Mouse (Mus musculus) erythroid progenitor cell, adult 5-6 weeks (primary cell): ENCODE data around the gene Coil. TPM values are rescaled to one million over a fixed set of nuclear protein-coding genes. Genes with fewer than 3 reads are reported as not detected.
A peak's percentile ranks its signal among the peaks of the same experiment; 100 is the strongest.

Experiments used
- ATAC-seq: replicated peaks from 2 replicates; pipeline ENCODE4 v1.8.0; 2016; ENCODE audit warnings: moderate number of reproducible peaks, mild to moderate bottlenecking, moderate TSS enrichment, inconsistent platforms; ENCODE audit not compliant: poor library complexity, low FRiP score, severe bottlenecking
- total RNA-seq, 2 experiments: library from RNA; stranded (forward) in 1 of 2; stranded (reverse) in 1 of 2; fragments of 150-400 nt in 1 of 2; fragments of 186-747, 209-891 nt in 1 of 2; gene quantifications; 2 replicates each; pipeline versions ENCODE4 v1.2.3 to v1.2.4; 2015 to 2017; ENCODE audit warnings: low replicate concordance in 2 of 2

Gene Coil
- total RNA-seq, 2 experiments from 2014 or later = 1.7 to 2.3 TPM

DNA sequence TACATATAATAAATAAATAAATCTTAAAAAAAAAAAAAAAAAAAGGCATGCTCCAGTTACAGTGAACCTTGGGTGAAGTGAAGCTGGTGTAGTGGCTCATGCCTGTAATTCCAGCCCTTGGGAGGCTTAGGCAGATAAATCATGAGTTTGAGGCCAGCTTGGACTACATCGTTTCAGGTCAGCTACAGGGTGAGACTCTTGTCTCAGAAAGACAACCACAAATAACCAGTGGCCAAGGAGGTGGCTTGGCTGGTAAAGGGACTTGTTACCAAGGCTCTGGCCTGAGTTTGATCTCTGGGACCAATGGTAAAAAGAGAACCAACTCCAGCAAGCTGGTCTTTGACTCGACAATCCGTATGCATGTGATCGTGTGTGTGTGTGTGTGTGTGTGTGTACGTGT lies 32.0 kb downstream of the Coil start:
- no peak for ATAC-seq

DNA sequence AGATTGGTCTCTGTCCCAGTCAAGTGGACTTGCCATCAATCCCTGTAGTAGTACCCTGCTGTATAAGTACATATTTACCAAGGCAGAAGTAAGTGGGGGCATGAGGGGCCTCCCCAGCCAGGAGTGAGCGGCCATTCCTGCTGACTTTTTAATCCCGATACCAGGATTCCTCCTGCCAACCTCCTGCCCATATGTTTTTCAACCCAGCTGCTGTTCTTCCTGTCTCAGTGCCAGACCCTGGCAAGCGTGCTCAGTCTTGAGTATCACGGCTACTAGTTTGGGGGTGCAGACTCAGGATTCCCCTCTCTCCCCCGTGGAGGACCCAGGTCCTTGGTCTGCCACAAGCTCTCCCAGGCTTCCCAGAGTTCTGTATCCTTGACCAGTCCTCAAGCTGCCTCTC lies 32.6 kb downstream of the Coil start:
- no peak for ATAC-seq

DNA sequence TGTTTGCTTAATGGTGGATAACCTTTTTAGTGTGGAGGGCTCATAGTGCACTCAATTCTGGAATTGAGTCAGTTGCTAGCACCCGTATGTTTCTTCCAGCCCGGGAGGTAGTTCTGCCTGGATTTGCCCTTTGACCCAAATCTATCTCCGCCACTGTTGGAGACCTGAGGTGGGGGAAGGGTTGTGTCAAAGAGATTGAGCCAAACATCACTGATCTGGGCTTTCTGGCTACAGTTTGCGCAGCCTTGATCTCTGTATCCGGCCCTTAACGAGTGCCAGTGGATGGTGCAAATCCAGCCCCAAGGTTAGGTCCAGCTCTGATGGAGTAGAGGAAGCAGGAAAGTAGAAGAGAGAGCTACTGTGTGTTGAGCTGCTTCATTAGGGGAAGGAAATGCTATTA lies 33.0 kb downstream of the Coil start:
- no peak for ATAC-seq

- ATAC-seq = no peak
Observed at GRCm38 (mm10) chr11:89003726-89004125, 33.7 kb downstream of the Coil start.

GRCm38 (mm10) chr11:89005473-89005872 lies 35.4 kb downstream of the Coil start:
- ATAC-seq = no peak

DNA sequence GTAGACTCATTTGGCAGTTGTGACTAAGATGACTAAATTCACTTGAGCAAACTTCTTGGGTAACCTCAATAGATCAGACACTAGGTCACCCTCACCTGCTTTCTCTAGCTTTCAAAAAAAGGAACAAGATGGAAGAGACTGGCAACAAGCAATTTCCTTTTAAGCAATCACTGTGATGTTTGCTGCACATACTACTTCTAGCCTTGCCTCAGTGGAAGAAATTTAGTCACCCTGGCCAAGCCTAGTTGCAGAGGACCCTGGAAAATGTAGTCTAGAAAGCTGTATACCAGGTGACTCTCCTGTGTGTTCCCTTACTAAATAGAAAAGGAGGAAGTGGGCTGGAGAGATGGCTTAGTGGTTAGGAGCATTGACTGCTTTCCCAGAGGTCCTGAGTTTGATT lies 36.4 kb downstream of the Coil start:
- ATAC-seq = no peak

DNA sequence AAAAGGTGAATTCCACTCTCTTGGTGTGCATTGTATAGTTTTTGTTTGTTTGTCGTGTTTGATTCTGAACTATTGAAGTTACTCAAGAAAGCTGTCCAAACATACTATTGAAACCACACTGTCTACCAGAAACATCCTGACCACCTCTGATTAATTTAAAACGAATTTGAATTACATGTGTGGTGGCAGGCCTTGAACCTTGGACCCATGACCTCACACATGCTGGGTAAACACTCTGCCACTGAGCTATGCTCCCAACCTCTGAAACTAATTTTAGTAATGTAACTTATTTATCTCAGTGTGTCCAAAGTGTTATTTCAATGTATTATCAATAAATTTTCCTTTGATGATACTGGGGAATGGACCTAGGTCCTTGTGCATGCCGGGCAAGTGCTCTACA lies 37.5 kb downstream of the Coil start:
- ATAC-seq = no peak

GRCm38 (mm10) chr11:89009066-89009465 lies 39.0 kb downstream of the Coil start:
- ATAC-seq = no peak

DNA sequence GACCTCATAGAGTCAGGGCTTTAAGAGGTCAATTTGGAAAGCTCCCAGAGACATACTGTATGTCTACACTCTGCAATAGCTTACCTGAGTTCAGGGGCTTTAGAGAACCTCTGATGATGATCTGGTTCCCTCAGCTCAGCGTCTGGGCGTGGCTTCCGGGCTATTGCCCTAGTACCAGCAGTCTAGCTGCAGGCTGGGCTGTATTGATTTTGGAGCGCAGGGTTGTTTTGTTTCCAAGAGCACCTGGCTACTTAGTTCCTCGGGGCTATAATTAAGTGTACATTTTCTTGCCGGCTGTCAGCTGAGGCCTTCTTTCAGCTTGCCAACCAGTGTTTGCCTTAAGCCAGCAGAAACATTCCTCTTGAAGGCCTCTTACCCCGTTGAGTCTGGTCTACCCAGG lies 39.4 kb downstream of the Coil start:
- no peak for ATAC-seq

DNA sequence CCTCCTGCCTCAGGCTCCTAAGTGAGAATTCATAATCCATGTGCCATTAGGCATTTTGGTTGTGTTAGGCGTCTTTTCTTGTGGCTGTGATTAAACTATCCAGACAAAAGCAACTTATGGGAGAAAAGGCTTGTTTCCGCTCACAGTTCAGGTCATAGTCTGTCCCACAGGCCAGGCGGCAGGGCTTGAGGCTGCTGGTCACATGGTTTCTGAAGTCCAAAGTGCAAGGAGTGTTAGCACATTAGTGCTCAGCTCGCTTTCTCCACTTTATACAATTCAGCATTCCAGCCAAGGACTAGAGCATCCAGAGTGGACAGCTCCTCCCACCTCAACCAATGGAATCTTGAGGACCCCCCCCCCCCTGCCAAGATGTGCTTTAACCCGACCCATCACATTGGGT lies 42.2 kb downstream of the Coil start:
- ATAC-seq = no peak

- peak; percentile 89 for ATAC-seq
Observed at GRCm38 (mm10) chr11:89017514-89018182, 47.6 kb downstream of the Coil start.

DNA sequence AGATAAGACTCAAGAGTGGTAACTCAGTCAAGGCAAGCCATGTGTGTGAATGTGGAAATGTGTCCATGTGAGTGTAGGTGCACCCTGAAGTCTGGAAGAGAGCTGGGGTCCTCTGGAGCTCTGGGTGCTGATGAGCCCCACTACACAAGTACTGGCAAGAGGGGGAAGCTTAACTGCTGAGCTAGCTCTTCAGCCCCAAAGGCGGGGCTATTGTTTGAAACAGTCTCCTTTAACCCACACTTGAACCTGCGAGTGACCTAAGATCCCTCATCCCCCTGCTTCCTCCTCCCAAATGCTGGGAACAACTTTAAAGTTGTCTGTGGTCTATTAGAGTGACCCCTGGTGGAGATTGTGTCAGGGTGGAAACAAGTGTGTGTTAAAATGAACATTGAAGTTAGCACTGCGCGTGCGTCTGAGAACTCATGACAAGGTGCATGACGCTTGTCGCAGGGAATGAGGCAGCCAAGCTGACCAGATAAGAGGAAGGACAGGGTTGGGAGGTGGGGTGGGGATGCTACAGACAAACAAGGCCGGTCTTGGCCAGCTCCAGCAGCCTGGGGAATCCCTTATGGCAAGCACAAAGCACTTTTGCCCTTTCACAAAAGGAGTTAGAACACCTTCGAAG lies 50.7 kb downstream of the Coil start:
- no peak for ATAC-seq

- no peak for ATAC-seq
Observed at GRCm38 (mm10) chr11:89021687-89022086, 51.6 kb downstream of the Coil start.

- no peak for ATAC-seq
Observed at GRCm38 (mm10) chr11:89022120-89022731, 52.2 kb downstream of the Coil start.

DNA sequence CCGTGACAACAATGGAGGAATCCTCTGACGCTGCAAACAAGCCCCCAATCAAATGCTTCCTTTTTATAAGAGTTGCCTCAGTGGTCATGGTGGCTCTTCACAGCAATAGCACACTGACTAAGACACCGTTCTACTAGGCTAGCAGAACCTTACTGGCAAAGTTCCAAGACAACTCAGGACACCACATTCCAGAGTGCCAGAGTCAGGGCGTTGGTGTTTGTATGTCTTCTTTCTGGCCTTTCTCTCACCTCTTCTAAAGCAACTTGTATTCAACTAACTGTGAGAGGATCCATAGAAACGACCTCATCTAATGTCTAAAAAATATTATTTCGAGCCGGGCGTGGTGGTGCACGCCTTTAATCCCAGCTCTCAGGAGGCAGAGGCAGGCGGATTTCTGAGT lies 53.4 kb downstream of the Coil start:
- no peak for ATAC-seq

DNA sequence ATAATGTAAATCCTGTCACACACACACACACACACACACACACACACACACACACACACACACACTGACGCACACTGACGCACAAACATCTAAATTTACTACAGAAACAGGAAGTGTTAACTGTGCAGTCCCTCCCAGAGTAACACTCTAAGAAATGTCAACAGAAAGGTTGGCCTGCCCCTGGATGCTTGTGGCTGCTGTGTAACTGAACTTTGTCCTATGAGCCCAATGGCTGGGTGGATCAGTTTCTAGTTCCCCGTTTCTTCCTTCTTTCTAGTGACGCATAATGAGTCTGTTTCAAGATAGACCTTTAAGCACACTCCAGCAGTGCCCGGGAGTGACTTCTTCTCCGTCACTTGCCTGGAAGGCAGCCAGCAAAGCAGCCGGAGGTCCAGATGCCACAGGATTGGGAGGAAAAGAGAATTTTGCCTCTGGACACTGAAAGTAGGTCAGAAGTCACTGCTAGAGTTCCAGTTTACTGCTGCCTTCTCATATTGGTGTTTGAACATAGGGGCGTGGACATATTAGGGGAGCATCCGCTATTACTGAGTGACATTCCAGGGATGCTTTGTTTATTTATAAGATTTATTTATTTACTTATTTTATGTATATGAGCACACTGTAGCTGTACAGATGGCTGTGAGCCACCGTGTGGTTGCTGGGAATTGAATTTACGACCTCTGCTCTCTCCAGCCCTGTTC lies 54.3 kb downstream of the Coil start:
- ATAC-seq = no peak

DNA sequence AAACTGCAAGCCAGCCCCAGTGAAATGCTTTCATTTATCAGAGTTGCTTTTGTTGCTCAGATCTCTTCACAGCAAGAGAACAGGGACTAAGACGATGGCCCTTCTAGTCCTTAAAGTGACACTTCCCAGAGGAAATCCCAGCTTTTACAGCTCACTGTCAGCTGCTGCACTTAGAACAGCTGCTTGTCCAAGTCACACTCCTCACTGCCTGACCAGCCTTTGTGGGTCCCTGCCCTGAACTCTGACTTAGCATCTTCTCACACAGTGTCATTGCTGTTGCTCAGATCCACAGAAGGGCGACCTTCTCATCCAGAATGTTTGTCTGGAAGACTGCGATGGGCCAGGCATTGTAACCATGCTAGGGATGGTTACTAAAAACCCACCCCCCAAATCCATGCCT lies 55.6 kb downstream of the Coil start:
- no peak for ATAC-seq

DNA sequence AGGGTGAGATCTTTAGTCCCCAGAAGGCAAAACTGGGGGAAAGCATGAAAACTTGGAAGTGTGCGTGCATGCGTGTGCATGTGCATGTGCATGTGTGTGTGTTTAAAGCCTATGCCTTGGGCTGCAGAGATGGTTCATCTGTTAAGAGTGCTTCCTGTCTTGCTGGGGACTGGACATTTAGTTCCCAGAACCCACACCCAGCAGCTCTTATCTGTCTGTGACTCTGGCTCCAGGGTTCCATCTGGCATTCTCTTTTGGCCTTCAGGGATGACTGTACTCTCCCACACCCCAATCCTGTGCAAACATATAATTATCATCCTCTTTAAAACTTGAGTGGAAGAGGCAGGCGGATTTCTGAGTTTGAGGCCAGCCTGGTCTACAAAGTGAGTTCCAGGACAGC lies 56.1 kb downstream of the Coil start:
- ATAC-seq = no peak

GRCm38 (mm10) chr11:89027955-89028361 lies 57.9 kb downstream of the Coil start:
- 0 out of 2 replicates have a peak, but pooled peaks have one; percentile 30 for ATAC-seq

DNA sequence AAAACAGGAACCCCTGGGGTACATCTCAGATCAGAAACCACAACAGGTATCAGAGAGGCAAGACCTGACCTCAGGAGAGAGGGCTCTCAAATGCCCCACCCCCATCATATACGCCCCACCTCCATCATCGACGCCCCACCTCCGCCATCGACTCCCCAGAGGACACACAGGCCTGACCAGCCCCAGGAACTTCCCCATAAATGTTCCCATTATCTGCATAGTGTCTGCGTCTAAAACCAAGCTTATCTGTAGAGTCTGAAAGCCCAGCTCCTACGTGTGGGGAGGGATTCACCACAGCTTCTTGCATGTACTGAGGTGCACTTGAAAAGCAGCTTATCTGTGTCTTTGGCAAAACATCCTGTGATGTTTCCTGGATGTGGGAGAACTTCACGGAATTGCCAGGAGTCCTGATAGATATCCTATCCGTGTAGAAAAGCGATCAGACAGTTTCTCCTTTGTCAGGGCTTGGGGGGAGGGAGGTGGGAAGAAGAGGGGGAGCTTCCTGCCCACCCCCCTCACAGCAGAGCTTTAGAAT lies 58.9 kb downstream of the Coil start:
- ATAC-seq = no peak

DNA sequence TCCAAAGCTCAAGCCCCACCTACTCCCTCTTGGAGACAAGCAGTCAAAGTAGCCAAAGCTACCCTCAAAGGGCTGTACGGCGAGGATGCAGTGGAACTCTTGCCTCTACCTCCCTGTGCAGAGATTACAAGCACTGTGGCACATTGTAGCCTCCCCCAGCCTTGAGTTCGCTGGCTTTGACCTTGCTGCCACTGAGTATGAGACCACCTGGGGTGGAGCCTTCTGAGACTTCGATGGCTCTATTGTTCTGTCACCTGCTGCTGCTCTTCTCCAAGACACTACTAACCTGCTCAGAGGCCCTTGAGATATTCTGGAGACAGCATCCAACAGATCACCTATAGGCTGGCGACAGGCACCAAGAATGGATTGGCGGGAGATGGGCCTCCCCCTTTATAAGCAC lies 60.5 kb downstream of the Coil start:
- ATAC-seq = no peak
